Mouse (Mus musculus) gastrocnemius, adult 2 months (tissue): Measurements from ENCODE around the gene Rapgef6. TPM values are rescaled to one million over a fixed set of nuclear protein-coding genes. Genes with fewer than 3 reads are reported as not detected.

Source experiments
- DNase-seq: peaks from one replicate; pipeline ENCODE4 v3.0.0; 2022
- H3K27ac ChIP-seq: fragments of 200-600 bp; 2 replicates; pipeline ENCODE4 v1.8.1; 2022; ENCODE audit warnings: mild to moderate bottlenecking
- H3K4me3 ChIP-seq: fragments of 200-600 bp; 2 replicates; pipeline ENCODE4 v1.8.1; 2022; ENCODE audit warnings: mild to moderate bottlenecking, moderate library complexity
- CTCF ChIP-seq: fragments of 200-600 bp; IDR thresholded peaks from 2 replicates; pipeline ENCODE4 v1.8.1; 2022; ENCODE audit warnings: antibody characterized with exemption, mild to moderate bottlenecking, moderate library complexity
- intact Hi-C: fragments of 180-260 bp; cut with DNase I; formaldehyde crosslinking; loops from one replicate; pipeline ENCODE4 v1.15.1; 2025
- long read RNA-seq, 2 experiments: library from polyadenylated mRNA; stranded (forward); transcript quantifications; one replicate each; pipeline ENCODE4 v2.0.0; 2021
- total RNA-seq, 2 experiments: library from RNA; stranded (reverse); gene quantifications; 2 replicates each; pipeline ENCODE4 v1.2.3; 2021

Rapgef6 gene
- 1 to 10 TPM; 6.7 to 9.4 TPM for total RNA-seq
- long read RNA-seq, experiment 1, full-length matches to known transcripts = 7 of 12 reads
- long read RNA-seq, experiment 1, partial matches to known transcripts = 1 of 12 reads
- long read RNA-seq, experiment 1, other reads (novel, unspliced or antisense) = 4 of 12 reads
- long read RNA-seq, experiment 2, full-length matches to known transcripts = 1 of 1 reads
- long read RNA-seq, experiment 2, partial matches to known transcripts = 0 of 1 reads
- long read RNA-seq, experiment 2, other reads (novel, unspliced or antisense) = 0 of 1 reads

GRCm38 (mm10) chr11:54522529-54523430 lies at the start of gene Rapgef6:
TSS of gene Rapgef6 (plus strand) at chr11:54522847.
- no peak for TF ChIP-seq CTCF
- intact Hi-C loops = loop anchor here (5.0 to 10.0 kb wide), 2 partner anchors 85 to 408 kb away; partner anchors contain the start of gene Fnip1
- DNase-seq = peak; percentile 99
- Histone ChIP-seq H3K4me3 (peak within 1 kb of the TSS; percentile 91), H3K27ac (peak within 1 kb of the TSS; percentile 99)

- no peak overlapping the region for H3K27ac ChIP-seq
- TF ChIP-seq CTCF = peak; percentile 65
- intact Hi-C loops = loop anchor here (2.0 kb wide), 1 partner anchor 122 kb away; no protein-coding TSS in a partner anchor
- H3K4me3 ChIP-seq = no peak overlapping the region
- no peak for DNase-seq
Measured at GRCm38 (mm10) chr11:54478414-54478813, 44.2 kb upstream of the Rapgef6 start.

GRCm38 (mm10) chr11:54486041-54486440 lies 36.6 kb upstream of the Rapgef6 start:
- Histone ChIP-seq H3K4me3 (no peak overlapping the region), H3K27ac (no peak overlapping the region)
- intact Hi-C loops = no loop called here
- no peak for TF ChIP-seq CTCF
- DNase-seq = no peak

GRCm38 (mm10) chr11:54491946-54492558 lies 30.6 kb upstream of the Rapgef6 start:
- TF ChIP-seq CTCF = no peak
- H3K27ac ChIP-seq = no peak overlapping the region
- intact Hi-C loops = no loop called here
- no peak for DNase-seq
- no peak overlapping the region for H3K4me3 ChIP-seq

GRCm38 (mm10) chr11:54492559-54492958 lies 30.1 kb upstream of the Rapgef6 start:
- Histone ChIP-seq H3K4me3 (no peak overlapping the region), H3K27ac (no peak overlapping the region)
- intact Hi-C loops = no loop called here
- DNase-seq = no peak
- TF ChIP-seq CTCF = no peak

GRCm38 (mm10) chr11:54499838-54500237 lies 22.8 kb upstream of the Rapgef6 start:
- no peak for DNase-seq
- TF ChIP-seq CTCF = no peak
- H3K4me3 ChIP-seq = no peak overlapping the region
- H3K27ac ChIP-seq = no peak overlapping the region
- intact Hi-C loops = no loop called here

GRCm38 (mm10) chr11:54502546-54503245 lies 20.0 kb upstream of the Rapgef6 start:
- no peak for DNase-seq
- intact Hi-C loops = no loop called here
- no peak for TF ChIP-seq CTCF
- Histone ChIP-seq H3K4me3 (no peak overlapping the region), H3K27ac (no peak overlapping the region)

- no peak for TF ChIP-seq CTCF
- no peak overlapping the region for H3K27ac ChIP-seq
- no peak overlapping the region for H3K4me3 ChIP-seq
- intact Hi-C loops = no loop called here
- no peak for DNase-seq
Measured at GRCm38 (mm10) chr11:54513584-54513983, 9.1 kb upstream of the Rapgef6 start.

GRCm38 (mm10) chr11:54521927-54522528 lies 619 bp upstream of the Rapgef6 start:
- no peak for DNase-seq
- TF ChIP-seq CTCF = no peak
- peak overlapping the region; percentile 99 for H3K27ac ChIP-seq
- intact Hi-C loops = loop anchor here (5.0 to 10.0 kb wide), 2 partner anchors 85 to 407 kb away; partner anchors contain the start of gene Fnip1
- H3K4me3 ChIP-seq = peak overlapping the region; percentile 91

- intact Hi-C loops = loop anchor here (5.0 to 10.0 kb wide), 2 partner anchors 86 to 409 kb away; partner anchors contain the start of gene Fnip1
- DNase-seq = no peak
- no peak for TF ChIP-seq CTCF
- peak overlapping the region; percentile 99 for H3K27ac ChIP-seq
- H3K4me3 ChIP-seq = peak overlapping the region; percentile 91
Measured at GRCm38 (mm10) chr11:54523431-54524001, 869 bp downstream of the Rapgef6 start.

GRCm38 (mm10) chr11:54528002-54528401 lies 5.4 kb downstream of the Rapgef6 start:
- no peak for TF ChIP-seq CTCF
- no peak overlapping the region for H3K27ac ChIP-seq
- intact Hi-C loops = loop anchor here (10.0 kb wide), 1 partner anchor 413 kb away; no protein-coding TSS in a partner anchor
- no peak overlapping the region for H3K4me3 ChIP-seq
- no peak for DNase-seq
